Mouse (Mus musculus) heart, adult 11 months (tissue): ENCODE results near the gene Hunk.

ENCODE experiments used
- DNase-seq: peaks from one replicate; pipeline ENCODE4 v3.0.0; 2022

Gene Hunk

DNA sequence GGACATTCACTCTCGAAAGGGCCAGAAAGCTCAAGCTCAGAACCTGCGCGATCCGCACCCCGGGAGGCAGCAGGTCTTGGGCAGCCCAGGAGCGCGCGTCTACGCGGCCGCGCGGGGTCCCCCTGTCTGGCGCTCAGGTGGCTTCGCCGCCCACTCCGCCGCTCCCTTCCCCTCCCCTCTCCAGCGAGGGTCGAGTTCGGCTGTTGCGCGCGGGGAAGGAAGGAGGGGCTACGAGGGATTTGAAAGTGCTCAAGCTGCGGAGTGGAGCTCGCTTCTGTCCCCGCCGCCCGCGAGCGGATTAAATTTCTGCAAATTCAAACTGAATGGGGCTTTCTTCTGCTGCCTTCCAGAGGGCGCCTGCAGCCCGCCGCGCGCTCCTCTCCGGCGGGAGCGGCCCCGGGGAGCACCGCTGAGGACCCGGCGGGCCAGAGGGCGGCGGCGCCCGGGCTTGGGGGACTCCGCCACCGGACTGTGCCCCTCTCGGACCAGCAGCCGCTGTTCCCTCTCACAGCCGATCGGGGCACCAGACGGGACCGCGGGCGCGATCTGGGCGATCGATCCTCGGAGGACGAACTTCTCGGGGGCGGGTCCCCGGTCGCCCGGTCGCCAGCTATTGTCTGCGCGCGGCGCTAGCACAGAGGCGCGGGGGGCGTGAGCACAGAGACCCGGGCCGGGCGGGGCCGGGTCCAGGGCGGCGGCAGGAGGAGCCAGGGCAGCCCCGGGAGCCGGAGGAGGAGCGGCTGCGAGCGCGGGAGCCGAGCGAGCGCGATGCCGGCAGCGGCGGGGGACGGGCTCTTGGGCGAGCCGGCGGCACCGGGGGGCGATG, at the start of gene Hunk:
Hunk (plus strand) TSS at position 326 of the 826 bp plus-strand sequence.
- peak; percentile 96 for DNase-seq

DNA sequence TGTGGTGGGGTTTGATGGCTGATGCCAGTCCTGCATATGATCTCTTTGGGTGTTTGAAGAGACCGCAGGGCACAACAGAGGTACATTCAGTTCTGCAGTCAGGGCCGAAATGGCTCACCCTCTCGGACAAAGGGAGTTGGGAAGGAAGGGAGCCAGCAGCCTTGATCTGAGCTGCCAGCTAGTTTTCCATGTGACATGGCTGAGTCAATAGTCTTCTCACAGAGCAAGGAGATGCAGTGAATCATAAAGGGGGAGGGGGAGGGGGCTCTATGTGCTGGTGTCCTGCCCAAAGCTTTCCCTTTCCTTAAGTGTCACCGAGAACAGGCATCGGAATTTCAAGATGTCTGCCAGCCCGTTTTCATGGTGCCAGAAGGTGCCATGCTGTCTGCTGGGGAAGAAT, 46.8 kb upstream of the Hunk start:
- DNase-seq = no peak

DNA sequence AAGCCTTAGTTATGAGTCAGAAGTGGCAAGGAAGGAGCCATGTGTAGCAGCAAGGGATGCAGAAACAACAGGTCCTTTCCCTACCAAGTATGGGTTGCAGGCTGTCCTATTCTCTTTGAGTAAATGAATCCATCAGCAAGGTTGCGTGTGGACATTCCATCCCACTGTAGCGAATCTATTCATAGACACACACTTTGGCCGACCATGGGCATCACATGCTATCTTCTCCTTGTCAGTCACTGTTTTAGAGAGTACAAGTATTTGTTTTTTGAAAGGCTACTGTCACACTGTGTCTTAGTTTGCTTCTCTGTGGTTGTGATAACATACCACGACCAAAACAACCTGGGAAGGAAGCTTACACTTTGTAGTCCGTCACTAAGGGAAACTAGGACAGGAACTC, 44.7 kb upstream of the Hunk start:
- DNase-seq = peak; percentile 96

DNA sequence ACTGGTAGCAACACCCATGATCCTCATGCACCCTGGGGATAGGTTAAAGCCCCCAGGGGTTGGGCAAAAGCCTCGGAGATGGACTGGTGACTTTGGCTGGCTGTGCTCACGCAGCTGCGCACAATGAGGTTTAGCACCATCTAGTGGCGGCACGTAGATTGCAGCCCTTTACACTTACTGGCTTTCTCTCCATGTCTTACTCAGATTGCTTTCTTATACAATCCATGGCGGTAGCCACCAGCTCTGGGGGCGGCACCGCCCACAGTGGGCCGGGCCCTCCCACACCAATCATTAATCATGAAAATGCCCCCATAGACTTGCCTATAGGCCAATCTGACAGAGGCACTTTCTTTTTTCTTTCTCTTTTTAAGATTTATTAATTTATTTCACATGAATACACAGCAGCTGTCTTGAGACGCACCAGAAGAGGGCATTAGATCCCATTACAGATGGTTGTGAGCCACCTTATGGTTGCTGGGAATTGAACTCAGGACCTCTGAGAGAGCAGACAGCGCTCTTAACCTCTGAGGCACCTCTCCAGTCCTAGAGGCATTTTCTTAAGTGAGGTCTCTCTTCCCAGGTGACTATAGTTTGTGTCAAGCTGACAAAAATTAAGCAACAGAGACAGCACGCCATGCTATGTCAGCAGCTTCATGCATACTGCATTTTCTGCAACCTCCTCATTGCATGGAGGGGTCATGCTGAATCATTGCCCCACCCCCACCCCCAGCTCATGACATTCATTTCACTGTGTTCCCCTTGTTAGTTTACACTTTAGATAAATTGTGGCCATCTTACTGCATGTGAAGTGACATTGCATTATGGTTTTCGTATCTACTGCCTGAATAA, 35.9 kb upstream of the Hunk start:
- peak; percentile 96 for DNase-seq

GRCm38 (mm10) chr16:90351726-90352125, 34.1 kb upstream of the Hunk start:
- DNase-seq = no peak

- DNase-seq = no peak
These were observed 33.1 kb upstream of the Hunk start for GRCm38 (mm10) chr16:90352691-90353090.

GRCm38 (mm10) chr16:90353156-90353555, 32.7 kb upstream of the Hunk start:
- DNase-seq = no peak

GRCm38 (mm10) chr16:90359329-90359728, 26.5 kb upstream of the Hunk start:
- DNase-seq = peak; percentile 28

- peak; percentile 59 for DNase-seq
These were observed 26.1 kb upstream of the Hunk start for GRCm38 (mm10) chr16:90359750-90360149.

- peak; percentile 33 for DNase-seq
These were observed 25.5 kb upstream of the Hunk start for GRCm38 (mm10) chr16:90360327-90360726.

- peak; percentile 64 for DNase-seq
These were observed 22.9 kb upstream of the Hunk start for GRCm38 (mm10) chr16:90362926-90363325.

DNA sequence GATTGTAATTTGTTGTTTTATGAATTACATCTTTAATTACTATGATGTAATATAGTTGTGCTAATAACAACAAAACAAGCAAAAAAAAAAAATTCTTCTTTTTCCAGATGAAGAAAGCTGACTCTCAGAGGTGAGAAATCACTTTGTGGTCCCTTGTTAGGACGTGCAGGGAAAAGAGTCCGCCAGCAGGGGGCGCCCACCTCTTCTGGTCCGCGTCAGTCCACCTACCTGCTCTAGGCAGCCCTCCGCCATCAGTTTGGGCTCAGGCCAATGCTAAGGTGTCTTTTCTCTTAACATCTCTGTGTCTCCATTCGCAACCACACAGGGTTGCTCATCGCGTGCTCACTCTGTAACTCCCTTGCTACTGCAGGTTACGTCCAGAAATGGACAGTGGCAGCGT, 5.9 kb upstream of the Hunk start:
- peak; percentile 92 for DNase-seq

- DNase-seq = no peak
These were observed 4.2 kb upstream of the Hunk start for GRCm38 (mm10) chr16:90381633-90382032.

- peak; percentile 79 for DNase-seq
These were observed 3.0 kb upstream of the Hunk start for GRCm38 (mm10) chr16:90382701-90383280.

- peak; percentile 90 for DNase-seq
These were observed 1.8 kb upstream of the Hunk start for GRCm38 (mm10) chr16:90384058-90384457.

GRCm38 (mm10) chr16:90384846-90385245, 967 bp upstream of the Hunk start:
- DNase-seq = peak; percentile 87

GRCm38 (mm10) chr16:90385326-90385687, 506 bp upstream of the Hunk start:
- DNase-seq = no peak

- peak; percentile 92 for DNase-seq
These were observed 824 bp downstream of the Hunk start for GRCm38 (mm10) chr16:90386514-90387160.

DNA sequence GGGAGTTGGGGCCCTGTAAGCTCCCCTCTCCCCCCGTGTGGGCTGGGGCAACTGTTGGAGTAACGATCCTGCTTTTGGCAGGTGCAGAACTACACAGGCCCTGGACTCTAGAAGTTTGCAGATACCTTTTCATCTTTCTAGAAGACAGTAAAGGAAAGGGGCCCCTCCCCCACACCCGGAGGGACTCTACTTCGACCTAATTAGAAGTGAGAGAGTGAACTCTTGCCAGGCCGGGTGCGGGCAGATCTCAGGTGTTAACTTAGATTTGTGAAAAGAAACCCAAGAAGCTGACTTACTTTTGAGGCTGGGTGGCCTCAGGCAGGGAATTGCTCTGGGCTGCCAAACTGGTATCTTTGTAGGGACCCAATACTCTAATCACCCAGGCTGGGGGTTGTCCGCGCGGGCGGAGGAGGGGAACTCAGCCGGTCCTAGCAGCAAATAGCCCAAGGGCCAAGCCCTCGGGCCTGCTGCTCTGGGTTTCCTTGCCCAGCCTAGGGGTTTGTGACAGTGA, 1.4 kb downstream of the Hunk start:
- DNase-seq = peak; percentile 87

DNA sequence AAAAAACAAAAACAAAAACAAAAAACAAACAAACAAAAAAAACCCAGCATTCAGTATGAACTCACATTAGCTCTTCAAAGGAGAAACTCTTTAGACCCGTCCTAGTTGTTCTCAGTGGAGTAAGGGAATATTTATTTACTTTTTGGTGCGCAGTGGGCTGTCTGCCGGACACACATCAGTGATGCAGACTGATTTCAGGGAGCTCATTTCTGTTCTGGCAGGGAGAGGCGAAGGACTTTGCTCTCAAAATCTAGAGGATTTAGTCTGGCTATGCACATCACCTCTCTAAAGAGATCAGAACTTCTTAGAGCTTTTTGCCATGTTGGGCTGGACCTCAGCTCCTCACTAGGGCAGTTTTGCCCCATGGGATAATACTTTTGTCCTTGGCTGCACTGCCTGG, 2.1 kb downstream of the Hunk start:
- DNase-seq = peak; percentile 75

DNA sequence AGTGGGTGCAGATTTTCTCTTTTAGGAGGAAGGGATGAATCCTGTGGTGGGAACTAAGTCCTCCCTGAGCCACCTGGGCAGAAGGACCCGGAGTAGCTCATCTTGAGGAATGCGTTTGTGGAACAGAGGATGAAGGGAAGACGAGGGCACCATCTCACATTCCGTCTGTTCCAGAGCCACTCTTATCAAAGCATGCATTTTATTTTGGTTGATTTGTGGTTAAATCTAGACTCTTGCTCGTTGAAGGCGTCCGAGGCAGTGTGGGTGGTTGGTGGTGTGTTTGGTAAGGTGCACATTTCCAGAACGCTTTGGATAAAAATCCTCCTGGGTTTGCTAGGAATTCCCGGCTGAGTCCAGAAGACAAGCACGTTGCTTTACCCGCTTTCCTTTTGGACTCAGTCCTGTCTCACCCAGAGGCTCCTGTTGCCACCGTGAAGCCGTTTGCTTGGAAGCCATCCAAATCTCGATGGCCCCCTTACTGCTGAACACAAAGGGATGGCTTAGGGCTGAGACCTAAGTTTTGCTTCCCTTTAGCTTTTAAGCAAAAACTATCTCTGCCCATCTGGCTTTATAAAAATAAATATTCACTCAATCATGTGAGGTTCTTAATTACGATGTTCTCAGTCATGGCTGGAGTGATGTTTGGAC, 3.4 kb downstream of the Hunk start:
- DNase-seq = peak; percentile 61

DNA sequence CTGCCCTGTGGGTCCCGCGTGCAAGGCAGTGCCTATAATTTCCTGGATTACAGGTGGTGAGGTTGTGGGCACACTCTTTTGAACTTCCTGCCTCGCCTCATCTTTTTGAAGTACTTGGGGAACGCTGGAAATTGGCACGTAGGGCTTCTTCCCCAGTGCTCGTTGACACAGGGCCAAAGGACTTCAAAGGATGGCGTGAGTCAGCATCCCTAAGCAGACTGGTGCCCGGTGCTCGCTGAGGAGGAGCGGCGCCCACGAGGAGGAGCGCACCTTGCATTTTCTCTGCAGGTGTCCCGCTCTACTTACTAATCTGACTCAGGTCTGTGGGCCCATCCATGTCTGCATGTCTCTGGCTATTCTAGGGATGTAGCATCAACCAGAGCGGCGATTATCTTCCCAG, 4.9 kb downstream of the Hunk start:
- peak; percentile 85 for DNase-seq
